Mouse (Mus musculus): ENCODE measurements around the gene Sepsecs. TPM values are rescaled to one million over a fixed set of nuclear protein-coding genes. Genes with fewer than 3 reads are reported as not detected.
"Not testable (repeated sequence)": the region's sequence is repeated elsewhere in the genome, so short reads cannot be mapped to it uniquely, and the experiment has no call there.

The Sepsecs gene
- 1 to 10 TPM; 5.2 to 6.7 TPM for total RNA-seq (2021)
- long read RNA-seq, experiment 1, full-length matches to known transcripts, result 3 of 5 reads
- long read RNA-seq, experiment 1, partial matches to known transcripts, result 1 of 5 reads
- long read RNA-seq, experiment 1, other reads (novel, unspliced or antisense), result 1 of 5 reads
- long read RNA-seq, experiment 2, partial matches to known transcripts, result 0 of 1 reads
- long read RNA-seq, experiment 2, other reads (novel, unspliced or antisense), result 1 of 1 reads

GRCm38 (mm10) chr5:52669426-52670191, at the start of gene Sepsecs:
Sepsecs (minus strand) TSS chr5:52669708.
- peak; percentile 93 to 98 for DNase-seq

GRCm38 (mm10) chr5:52716742-52717448, 47.4 kb upstream of the Sepsecs start:
- DNase-seq, result no peak

DNA sequence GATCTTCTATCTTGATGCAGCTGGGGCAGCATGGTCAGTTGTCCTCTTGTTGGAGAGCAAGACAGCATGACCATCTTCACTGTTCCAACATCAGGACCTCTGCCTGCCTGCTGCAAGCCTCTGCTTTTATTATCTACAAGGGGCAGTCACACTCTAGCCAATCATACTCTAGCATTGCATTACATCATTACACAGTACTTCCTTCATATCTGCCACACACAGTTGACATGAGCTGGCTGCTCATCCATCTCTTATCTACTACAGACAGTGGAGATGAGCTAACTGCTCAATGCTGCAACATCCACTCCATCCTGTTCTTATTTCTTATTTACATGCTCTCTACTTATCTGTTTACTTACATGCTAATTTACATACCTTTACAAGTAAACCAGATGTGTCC, 43.2 kb upstream of the Sepsecs start:
- DNase-seq, result no peak

DNA sequence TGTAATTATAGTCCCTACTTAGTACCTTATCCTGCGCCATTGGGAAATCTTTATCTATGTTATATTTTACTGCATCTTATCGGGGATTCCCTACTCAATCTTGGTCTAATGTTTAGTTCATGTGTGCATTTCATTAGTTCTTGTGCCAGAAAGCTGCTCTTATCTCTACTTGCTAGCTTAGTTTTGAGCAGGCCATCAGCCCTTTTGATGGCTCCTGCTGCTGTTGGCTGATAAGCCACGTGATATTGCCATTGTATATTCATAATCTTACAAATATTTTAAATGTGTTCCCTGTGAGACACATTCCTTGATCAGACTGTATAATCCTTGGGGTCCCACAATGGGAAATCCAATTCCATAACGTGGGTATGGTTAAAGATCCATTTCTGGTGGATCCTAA, 35.1 kb upstream of the Sepsecs start:
- DNase-seq, result no peak

DNA sequence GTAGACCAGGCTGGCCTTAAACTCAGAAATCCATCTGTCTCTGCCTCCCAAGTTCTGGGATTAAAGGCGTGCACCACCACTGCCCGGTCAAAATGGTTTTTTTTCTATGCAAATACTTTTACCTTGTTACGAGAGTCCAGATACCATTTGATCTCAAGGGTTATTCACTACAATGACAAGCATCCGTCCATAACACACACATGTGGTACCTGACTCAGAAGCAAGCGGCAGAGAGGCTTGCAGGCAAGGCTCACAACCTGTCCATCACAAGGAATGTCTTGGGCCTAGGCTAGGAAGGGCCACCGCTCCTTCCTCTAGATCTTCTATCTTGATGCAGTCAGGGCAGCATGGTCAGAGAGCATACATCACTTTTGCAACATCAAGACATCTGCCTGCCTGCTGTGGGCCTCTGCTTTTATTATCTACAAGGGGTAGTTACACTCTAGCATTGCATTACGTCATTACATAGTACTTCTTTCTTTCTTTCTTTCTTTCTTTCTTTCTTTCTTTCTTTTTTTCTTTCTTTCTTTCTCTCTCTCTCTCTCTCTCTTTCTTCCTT, 28.5 kb upstream of the Sepsecs start:
- not testable (repeated sequence) for DNase-seq

GRCm38 (mm10) chr5:52697291-52697690, 27.8 kb upstream of the Sepsecs start:
- no peak for DNase-seq

DNA sequence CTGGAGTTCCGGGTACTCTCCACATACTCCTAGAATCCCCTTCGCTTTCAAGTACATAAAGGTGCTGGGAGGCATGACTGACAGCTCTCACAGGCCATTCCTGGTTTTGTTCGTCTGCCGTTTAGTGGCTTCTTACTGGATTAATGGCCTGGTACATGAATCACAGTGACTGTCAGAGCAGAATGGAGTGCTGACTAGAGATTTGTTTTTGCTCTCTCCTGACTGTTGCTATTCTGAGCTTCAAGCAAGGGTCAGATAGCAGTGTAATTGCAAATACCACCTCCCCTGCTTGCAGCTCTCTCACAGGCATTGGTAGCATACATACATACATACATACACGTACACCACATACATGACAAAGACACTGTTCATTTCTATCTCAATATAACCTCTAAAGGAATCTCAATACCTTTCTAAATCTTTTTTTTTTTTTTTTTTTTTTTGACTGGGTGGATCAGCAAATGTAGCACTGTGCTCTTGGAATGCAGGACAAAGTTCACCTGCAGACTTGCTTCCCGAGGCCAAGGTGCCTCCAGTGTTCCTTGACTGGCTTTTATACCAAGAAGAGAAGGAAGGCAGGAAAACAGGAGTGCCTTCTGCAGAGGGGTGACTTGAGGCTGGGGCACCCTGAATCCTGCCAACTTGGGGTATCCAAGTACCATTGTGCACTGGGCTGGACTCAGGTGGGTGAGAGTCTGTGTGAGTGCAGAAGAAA, 18.4 kb upstream of the Sepsecs start:
- DNase-seq, result no peak

GRCm38 (mm10) chr5:52681111-52681510, 11.6 kb upstream of the Sepsecs start:
- DNase-seq, result no peak

DNA sequence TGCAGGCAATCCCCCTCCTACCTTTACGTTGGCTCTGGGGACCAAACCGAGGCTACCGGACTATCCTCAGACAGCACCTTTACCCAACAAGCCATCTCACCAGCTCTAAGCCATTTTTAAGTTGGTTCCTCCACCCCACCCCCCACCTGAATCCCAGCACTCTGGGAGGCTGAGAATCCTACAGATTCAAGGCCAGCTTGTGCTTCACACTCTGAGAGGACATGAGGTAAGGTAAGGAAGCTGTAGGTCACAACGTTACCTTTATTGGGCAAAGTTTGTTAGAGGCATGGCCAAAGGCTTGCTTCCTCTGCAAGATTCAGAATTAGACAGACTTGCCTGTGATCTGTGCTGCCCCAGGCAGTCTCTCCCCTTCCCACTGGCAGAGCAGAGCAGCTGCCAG, 10.7 kb upstream of the Sepsecs start:
- no peak for DNase-seq

DNA sequence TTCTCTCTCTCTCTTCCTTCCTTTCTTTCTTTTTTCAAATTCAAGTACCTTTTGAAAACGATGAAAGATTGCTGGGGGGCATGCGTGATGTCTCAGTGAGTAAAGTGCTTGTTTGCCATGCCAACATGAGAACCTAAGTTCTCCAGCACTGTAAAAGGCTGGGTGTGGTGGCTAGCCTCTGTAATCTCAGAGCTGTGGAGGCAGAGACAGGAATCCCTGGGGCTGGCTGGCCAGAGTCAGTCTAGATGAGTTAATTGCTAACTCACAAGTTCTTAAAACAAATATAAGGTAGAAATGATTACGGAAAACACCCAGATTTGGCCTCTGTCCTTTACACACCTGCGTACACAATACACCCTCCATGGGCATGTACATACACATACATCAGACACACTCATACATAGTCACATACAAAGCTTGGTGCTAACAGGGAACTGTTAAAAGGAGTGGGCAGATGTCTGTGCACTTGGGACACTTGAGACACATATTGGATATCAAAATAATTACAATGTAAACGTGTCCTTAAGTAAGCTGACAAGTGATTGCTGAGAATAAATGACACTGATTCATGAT, 9.1 kb upstream of the Sepsecs start:
- DNase-seq, result no peak

- peak in 1 of 2 experiments; percentile 37 for DNase-seq
Measured at GRCm38 (mm10) chr5:52677126-52677525, 7.6 kb upstream of the Sepsecs start.

GRCm38 (mm10) chr5:52674384-52675069, 5.0 kb upstream of the Sepsecs start:
- peak in 1 of 2 experiments; percentile 14 for DNase-seq

DNA sequence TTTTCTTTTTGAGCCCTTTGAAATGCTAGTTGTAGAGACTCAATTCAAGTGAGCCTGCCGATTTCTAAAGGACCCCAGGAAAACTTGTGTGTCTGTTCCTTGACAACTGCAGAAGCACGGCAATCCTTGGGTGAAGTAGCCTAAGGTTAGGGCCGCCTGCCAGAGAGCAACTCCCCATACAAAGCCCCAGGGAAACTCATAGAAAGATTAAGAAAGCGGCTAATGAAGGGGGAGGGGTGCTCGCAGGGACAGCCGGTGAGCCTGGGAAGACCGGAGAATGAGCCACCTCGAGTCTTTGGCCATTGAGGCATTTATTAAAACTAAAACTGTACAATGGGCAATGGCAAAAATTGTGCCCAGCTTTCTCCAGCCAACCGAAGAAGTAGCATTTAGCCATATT, 3.8 kb upstream of the Sepsecs start:
- DNase-seq, result no peak

DNA sequence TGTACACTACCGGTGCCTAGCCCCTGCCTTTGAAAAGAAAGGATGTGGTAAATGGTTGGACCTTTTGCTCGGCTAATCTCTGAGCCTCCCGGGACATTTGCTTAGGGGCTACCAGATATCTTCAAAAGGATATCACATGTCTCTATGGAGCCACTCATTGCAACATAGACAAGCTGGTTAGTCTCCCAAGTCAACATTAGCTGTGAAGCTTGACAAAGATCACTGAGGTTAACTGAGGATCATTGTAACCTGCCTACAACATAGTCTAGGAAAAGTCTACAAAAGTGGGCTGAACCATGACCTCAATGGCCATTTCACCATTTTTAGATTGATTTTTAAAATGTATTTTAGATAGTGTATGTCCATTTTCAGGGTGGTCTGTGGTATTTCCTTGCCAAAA, 1.2 kb upstream of the Sepsecs start:
- DNase-seq, result no peak

GRCm38 (mm10) chr5:52666766-52667165, 2.7 kb downstream of the Sepsecs start:
- DNase-seq, result no peak

GRCm38 (mm10) chr5:52657957-52658356, 11.6 kb downstream of the Sepsecs start:
- no peak for DNase-seq

- no peak for DNase-seq
Measured at GRCm38 (mm10) chr5:52657336-52657735, 12.2 kb downstream of the Sepsecs start.

DNA sequence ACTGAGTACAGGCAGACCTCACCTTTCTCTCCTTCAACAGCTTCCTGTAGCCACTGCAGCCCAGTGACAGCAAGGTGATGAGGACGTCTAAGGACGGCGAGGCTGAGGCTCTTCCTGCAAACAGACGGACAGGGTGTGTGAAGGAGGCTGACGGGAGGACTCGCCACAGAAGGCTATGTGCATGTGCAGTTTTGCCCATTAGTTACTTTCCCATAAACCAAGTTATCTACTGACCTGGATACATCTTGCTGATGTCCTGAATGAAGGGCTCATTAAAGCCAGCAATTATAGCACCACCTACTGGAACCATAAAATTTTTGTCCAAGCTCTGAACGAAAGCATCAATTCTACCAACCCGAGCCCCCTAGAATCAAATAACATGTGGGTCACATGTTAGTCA, 13.5 kb downstream of the Sepsecs start:
- peak in 1 of 2 experiments; percentile 20 for DNase-seq

DNA sequence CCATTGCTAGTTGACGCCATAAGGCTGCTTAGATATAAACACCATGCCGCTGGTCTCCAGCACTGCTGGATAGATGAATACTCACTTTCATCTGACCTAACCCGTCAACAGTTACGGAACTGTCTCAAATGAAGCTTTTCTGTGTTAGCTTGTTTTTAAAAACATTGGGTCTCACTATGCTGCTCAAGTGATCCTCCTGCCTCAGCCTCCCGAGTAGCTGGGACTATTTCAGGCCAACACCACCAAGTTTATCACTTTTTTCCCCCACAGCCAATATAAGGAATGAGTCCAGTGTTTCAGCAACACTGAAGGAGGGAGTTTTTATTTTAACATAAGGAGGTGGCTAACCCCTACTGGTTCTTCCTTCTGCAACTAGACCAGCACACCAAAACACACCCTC, 14.5 kb downstream of the Sepsecs start:
- no peak for DNase-seq

DNA sequence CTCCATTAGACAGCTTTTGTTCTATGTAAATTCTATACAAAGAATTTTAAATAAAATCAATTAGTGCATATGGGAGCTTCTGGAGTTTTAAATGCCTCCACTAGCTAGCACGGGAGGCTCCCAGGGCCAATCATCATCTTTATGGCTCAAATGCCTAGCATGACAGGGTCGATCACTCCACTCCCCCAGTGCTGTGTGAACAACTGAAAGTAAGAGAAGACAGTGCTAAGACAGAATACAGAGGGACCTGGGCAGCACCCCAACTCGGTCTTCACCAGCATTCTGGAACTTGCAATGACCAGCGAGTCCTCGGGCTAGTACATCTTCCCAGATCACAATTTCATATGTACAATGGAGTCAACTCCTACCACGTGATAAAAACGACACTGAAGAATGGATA, 16.9 kb downstream of the Sepsecs start:
- DNase-seq, result no peak

DNA sequence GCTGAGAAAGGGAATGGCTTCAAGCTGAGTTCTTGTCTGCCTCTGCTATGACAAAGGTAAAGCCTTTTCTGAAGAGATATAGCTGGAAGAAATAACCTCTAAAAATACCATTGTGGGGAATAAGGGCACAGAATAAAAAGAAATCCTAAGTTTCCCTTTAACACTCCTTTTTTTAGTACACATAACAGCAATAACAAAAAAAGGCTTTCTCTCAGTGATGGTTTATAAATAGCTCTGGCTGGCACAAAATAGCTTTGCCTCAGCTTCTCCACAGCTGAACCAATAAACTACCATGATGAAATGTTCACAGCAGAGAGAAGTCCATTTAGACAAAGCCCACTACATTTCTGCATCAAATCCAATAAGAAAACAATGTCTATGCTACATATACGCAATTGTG, 17.4 kb downstream of the Sepsecs start:
- no peak for DNase-seq
